Mouse (Mus musculus): ENCODE results near the gene Adipor2.
"Not testable (repeated sequence)": the region's sequence is repeated elsewhere in the genome, so short reads cannot be mapped to it uniquely, and the experiment has no call there.

Adipor2 gene

GRCm38 (mm10) chr6:119417354-119417753, at the start of gene Adipor2:
TSS of gene Adipor2 (minus strand) at chr6:119417704.
- peak; percentile 25; the same call in 1 of the 2 replicates for ATAC-seq (ENCODE audit: low TSS enrichment)

GRCm38 (mm10) chr6:119466161-119466560, 48.7 kb upstream of the Adipor2 start:
- ATAC-seq (ENCODE audit: low TSS enrichment): no peak

GRCm38 (mm10) chr6:119460391-119460790, 42.9 kb upstream of the Adipor2 start:
- ATAC-seq (ENCODE audit: low TSS enrichment): no peak

- ATAC-seq (ENCODE audit: low TSS enrichment): no peak
Observed at GRCm38 (mm10) chr6:119459041-119459440, 41.5 kb upstream of the Adipor2 start.

GRCm38 (mm10) chr6:119458166-119458565, 40.7 kb upstream of the Adipor2 start:
- no peak for ATAC-seq (ENCODE audit: low TSS enrichment)

GRCm38 (mm10) chr6:119451981-119452499, 34.5 kb upstream of the Adipor2 start:
- peak; percentile 93 for ATAC-seq (ENCODE audit: low TSS enrichment)

GRCm38 (mm10) chr6:119450965-119451943, 33.8 kb upstream of the Adipor2 start:
- no peak for ATAC-seq (ENCODE audit: low TSS enrichment)

GRCm38 (mm10) chr6:119449060-119449499, 31.6 kb upstream of the Adipor2 start:
- ATAC-seq (ENCODE audit: low TSS enrichment): no peak

- no peak for ATAC-seq (ENCODE audit: low TSS enrichment)
Observed at GRCm38 (mm10) chr6:119448321-119449059, 31.0 kb upstream of the Adipor2 start.

GRCm38 (mm10) chr6:119445671-119446607, 28.4 kb upstream of the Adipor2 start:
- ATAC-seq (ENCODE audit: low TSS enrichment): no peak

- ATAC-seq (ENCODE audit: low TSS enrichment): peak; percentile 77
Observed at GRCm38 (mm10) chr6:119443742-119444645, 26.5 kb upstream of the Adipor2 start.

GRCm38 (mm10) chr6:119442729-119443128, 25.2 kb upstream of the Adipor2 start:
- not testable (repeated sequence) for ATAC-seq (ENCODE audit: low TSS enrichment)

GRCm38 (mm10) chr6:119437894-119438761, 20.6 kb upstream of the Adipor2 start:
- ATAC-seq (ENCODE audit: low TSS enrichment): no peak

- ATAC-seq (ENCODE audit: low TSS enrichment): no peak
Observed at GRCm38 (mm10) chr6:119434394-119434793, 16.9 kb upstream of the Adipor2 start.

GRCm38 (mm10) chr6:119431751-119432324, 14.3 kb upstream of the Adipor2 start:
- no peak for ATAC-seq (ENCODE audit: low TSS enrichment)

GRCm38 (mm10) chr6:119430508-119430907, 13.0 kb upstream of the Adipor2 start:
- ATAC-seq (ENCODE audit: low TSS enrichment): peak; percentile 47; the same call in 1 of the 2 replicates

- ATAC-seq (ENCODE audit: low TSS enrichment): no peak
Observed at GRCm38 (mm10) chr6:119429311-119429710, 11.8 kb upstream of the Adipor2 start.

GRCm38 (mm10) chr6:119428611-119429010, 11.1 kb upstream of the Adipor2 start:
- ATAC-seq (ENCODE audit: low TSS enrichment): no peak

- no peak for ATAC-seq (ENCODE audit: low TSS enrichment)
Observed at GRCm38 (mm10) chr6:119421001-119421400, 3.5 kb upstream of the Adipor2 start.

Measured in frontal cortex, adult (tissue).